Mouse (Mus musculus) testis, adult 2 months (tissue): ENCODE data around the gene Dolpp1.

Experiments used
- CTCF ChIP-seq: fragments of 200-500 bp; IDR thresholded peaks from 2 replicates; pipeline ENCODE4 v1.5.1; 2012; ENCODE audit warnings: low read depth, mild to moderate bottlenecking, inconsistent platforms, low read length, moderate library complexity; ENCODE audit not compliant: control insufficient read depth, insufficient read depth, insufficient replicate concordance
- POLR2A ChIP-seq: fragments of 200-500 bp; IDR thresholded peaks from 2 replicates; pipeline ENCODE4 v1.6.1; 2012; ENCODE audit warnings: low read depth, mild to moderate bottlenecking, inconsistent platforms, low read length, moderate library complexity; ENCODE audit not compliant: control insufficient read depth

GRCm38 (mm10) chr2:30386913-30387312 is 5.1 kb upstream of the Dolpp1 start:
- TF ChIP-seq POLR2A (no peak), CTCF (no peak)
